Mouse (Mus musculus): ENCODE results near the gene Purb.
"Not testable (repeated sequence)": the region's sequence is repeated elsewhere in the genome, so short reads cannot be mapped to it uniquely, and the experiment has no call there.

The Purb gene

DNA sequence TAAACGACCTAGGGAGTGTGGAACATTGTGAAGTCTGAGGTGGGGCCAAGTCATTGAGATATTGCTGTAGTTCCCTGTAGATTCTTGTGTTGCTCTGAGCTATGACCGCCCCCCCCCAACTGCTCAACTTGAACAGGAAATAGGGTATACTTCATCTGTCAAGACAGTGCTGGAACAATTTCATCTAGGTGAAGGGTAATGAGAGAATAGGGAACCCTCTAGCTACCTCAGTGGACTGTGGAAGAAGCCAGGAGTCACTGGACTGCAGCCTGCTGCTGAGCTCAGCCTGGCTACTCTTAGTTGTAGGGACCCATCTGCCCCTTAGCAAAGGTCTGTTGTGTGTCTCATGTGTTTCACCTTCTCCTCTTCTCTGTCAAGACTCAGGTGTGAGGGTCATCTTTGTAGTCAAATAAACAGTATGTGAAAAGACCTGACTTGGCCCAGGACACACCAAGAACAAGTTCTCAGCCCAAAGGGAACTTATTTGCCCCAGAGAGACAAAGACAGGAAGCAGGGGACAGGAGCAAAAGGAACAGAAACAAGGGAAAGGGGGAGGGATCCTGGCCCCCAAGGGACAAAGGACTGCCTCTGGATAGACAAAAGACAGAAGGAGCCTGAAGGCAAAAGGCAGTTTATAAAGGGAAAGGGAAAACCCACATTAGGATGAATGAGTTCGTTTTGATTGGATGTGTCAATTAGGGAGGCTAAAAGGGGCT is 8.7 kb upstream of the Purb start:
- no peak for DNase-seq (ENCODE audit: low spot score in 2 of 2)

DNA sequence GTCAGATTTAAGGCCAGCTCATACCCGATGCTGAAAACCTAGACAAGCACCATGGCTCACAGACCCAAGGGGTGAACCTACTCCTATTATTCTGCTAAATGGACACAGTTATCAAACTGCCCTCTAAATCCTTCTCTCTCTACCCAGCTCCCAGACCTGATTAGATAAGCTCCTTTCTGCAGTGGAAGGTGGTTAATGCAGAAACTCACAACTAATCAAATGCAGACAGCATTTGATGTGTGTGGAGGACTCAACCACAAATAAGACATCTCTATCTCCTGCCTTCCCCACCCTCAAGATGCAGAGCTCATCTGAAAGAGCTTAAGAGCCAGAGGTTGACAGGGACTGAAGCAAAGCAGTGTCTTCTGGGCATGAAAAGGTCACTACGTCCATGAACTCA is 7.4 kb upstream of the Purb start:
- no peak for DNase-seq (ENCODE audit: low spot score in 2 of 2)

DNA sequence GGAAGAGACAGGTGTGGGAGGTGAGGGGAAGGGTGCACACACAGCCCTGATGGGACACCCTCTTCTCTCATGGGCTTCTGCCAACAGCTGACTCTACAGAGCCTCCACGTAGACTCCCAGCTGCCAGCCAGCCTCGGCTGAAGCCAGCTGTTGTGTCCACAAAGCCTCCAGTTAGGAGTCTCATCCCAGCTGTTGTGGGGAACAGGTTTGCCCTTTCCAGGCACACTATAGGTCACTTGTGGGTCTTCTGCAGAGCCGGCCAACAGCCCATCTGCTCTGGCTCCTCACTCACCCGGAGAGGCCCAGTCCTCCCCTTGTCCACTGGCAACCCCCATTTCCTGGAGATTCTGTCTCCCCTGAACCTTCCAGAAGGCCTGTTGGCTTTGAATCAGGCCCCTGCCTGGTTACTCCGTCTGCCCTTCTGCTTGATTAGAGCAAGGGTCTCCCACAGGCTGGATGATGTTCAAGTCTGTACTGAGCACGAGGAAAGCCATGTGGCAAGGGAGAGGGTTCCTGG is 6.0 kb upstream of the Purb start:
- no peak for DNase-seq (ENCODE audit: low spot score in 2 of 2)

DNA sequence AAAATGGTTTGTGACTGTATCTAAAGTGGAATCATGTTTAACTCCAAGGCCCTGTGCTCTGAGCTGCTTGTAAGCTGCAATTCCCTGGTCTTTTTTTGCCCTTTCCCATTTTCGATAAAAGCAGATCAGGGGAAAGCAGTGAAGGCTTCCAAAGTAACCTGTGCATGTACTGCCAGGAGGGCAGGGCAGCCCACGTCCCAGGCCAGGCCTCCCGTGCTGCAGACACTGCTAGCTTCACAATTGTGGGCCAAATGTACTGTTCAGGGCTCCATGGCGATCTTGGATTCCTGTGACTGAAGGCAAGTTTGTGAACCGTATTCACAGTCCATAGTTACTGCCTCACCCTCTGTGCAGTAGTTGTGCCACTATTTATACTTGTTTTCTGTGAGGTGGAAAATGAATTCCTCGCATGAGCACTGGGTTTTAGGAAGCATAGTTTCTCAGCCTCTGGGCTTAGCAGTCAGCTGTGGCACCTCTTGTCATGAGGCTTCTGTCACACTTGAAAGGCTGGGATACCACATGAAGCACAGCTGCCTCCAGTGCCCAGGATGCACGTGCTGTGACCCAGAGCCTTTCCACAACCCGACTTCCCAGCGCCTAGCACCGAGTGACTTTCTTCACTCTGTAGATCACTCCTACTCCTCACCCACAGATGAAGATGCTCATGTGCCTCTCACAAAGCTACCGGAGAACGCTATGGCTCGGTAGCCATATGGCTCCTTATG is 5.1 kb upstream of the Purb start:
- no peak for DNase-seq (ENCODE audit: low spot score in 2 of 2)

DNA sequence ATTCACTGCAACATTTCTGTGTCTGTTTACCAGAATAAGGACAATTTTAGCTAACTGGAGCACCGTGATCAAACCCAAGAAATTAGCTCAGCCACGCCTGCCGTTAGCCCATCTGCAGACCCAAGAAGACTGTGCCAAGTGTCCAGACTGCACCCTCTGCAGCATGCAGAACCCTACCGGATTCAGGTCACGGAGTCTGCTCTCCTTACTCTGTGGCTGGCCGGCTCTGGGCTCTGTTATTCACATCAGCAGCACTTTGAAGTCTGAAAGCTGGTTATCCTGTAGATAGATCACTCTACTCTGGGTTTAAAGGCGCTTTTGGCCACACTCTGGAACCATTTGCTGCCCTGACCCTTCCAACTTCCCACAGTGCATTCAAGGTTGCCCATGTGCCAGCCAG is 4.5 kb upstream of the Purb start:
- no peak for DNase-seq (ENCODE audit: low spot score in 2 of 2)

DNA sequence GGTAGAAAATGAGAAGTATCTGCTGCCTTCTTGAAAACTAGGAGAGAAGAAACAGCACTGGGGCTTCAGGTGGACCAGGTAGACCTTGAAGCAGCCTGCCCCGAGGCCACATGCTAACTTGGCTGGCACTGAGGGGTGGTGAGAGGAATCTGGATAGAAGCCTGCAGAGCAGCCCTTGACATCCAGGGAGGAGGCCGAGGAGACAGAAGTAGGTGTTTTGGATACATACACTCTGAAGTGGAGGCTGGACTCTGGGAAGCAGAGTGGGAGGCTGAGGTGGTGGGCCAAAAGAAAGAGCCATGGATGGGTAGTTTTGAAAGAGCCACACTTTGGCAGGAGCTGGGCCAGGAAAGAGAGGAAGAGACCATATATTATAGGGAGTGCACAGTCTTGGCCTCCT is 3.5 kb upstream of the Purb start:
- no peak for DNase-seq (ENCODE audit: low spot score in 2 of 2)

DNA sequence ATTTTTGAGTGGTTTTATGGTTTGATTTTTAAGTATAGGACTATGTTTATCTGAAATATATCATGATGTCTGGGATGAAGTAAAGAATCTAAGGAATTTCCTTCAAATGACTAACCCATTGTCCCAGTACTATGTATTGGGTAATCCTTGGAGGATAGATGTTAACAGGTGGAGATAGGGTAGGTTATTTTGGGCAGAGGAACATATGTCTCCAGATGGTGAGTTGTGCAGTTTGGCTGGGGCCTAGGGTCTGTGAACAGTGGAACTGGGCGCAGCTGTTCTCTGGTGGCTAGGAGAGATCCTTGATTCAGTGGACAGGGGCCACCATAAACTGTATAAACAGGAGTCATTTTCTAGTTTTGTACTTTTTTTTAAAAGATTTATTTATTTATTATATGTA is 1.6 kb upstream of the Purb start:
- DNase-seq (ENCODE audit: low spot score in 2 of 2), result no peak

DNA sequence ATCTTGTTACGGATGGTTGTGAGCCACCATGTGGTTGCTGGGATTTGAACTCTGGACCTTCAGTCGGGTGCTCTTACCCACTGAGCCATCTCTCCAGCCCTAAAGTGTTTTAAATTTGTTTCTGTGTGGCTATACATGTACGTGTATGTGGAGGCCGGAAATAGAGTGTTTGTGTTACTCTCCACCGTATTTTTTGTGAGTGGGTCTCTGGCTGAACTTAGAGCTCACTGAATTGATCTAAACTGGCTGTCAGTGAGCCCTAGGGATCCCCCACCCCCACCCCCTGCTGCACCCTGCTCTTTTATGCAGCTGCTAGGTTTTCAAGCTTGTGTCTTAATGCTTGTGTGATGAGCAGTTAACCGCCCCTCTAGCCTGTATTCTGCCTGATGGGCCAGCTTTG is 1.2 kb upstream of the Purb start:
- no peak for DNase-seq (ENCODE audit: low spot score in 2 of 2)

DNA sequence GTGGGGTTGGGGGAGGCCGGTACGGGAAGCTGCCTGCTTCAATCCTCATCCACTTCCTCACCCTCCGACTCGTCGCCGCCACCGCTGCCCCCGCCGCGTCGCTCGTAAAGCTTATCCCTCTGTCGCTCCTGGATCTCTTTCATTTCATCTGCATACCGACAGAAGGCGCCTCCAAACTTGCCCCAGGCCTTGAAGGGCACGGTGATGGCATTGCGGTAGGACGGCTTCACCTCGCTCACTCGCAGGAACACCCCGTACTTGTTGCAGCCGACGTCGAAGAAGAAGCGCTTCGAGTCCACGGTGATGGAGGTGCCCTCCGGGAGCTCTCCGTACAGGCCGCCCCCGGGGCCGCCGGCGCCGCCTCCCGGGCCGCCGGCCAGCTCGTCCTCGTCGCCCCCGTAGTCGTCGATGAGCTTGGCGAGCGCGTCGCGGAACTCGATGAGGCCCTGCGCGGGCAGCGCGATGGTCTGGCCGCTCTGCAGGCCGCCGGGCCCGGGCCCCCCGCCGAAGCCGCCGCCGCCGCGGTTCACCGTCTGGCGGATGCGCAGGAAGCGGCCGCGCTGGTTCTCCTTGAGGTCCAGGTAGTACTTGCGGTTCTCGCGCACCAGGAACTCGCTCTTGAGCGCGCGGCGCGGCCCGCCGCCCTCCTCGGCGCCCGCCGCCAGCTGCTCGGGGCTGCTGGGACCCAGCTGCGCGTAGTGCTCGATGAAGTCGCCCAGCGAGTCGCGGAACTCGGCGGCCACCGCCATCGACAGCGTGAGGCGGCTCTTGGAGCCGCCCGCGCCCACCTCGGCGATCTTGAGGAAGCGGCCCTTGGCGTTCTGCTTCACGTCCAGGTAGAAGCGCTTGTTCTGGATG is 614 bp downstream of the Purb start:
- peak; percentile 20 to 63 for DNase-seq (ENCODE audit: low spot score in 2 of 2)

DNA sequence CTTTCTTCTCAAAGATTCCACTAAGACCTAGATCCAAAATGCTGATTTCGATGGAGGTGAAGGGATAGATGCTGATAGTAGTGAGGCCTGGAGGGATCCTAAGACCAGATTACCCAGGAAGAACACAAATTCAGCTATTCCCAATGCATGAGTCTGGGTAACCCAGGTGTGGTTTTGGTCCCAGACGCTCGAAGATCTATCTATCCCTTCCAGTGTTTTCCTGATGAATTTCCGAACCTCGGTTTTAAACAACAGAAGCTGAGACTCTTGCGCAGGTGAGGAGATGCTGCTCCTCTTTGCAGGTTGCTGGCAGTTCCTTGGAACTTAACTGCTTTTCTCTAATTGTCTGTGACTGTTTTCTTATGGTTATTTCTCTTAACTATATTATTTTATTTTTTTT is 1.3 kb downstream of the Purb start:
- no peak for DNase-seq (ENCODE audit: low spot score in 2 of 2)

DNA sequence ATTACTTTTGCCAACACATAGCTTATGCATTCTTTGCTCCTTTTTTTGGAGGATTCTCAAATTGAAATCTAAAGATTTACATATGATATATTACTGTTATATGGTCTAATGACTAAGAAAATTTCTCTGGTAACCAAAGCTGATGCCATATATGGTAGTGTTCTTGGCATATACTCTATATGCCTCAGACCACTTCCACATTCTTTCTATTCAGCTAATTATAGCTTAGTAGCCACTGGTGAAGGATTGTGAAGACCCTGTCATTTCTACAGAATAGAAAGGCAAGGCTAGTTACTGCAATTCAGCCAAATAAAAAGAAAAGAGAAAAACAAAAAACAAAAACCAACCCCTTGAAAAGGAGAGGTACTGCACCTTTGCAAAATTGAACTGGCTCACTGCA is 3.6 kb downstream of the Purb start:
- DNase-seq (ENCODE audit: low spot score in 2 of 2), result no peak

DNA sequence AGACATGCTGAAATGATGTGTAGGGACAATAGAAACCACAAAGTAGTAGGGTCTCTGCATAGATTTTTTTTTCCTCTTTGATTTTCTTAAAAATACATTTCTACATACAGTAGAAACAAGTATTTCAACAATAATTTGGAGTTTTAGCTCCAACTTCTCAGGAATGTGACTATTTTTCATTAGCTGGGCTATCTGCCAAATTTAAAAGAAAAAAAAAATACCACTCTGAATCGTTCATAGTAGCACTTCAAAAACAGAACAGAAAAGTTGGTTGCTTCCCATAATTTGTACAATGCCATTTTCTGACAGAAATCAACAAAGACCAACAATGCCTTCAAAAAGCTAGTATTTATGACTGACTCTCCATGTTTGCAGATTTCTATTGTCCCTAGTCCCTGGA is 4.2 kb downstream of the Purb start:
- DNase-seq (ENCODE audit: low spot score in 2 of 2), result no peak

DNA sequence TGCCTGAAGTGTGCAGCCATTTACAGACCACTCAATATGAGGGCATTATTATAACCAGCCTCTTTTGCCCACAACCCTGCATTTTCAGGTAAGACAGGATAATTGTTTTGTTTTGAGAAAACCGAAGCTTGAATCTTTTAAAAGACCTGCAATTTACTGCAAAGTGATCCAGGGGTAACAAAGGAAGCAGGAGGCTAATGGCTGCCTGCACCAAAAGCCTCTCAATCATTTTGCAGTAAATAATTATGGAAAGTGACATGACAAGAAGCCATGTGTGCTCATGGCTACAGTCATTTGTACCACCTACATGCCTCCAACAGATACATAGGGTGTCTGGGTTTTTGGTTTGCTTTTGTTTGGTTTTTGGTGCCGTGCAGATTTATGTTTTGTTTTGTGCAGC is 4.7 kb downstream of the Purb start:
- DNase-seq (ENCODE audit: low spot score in 2 of 2), result no peak

DNA sequence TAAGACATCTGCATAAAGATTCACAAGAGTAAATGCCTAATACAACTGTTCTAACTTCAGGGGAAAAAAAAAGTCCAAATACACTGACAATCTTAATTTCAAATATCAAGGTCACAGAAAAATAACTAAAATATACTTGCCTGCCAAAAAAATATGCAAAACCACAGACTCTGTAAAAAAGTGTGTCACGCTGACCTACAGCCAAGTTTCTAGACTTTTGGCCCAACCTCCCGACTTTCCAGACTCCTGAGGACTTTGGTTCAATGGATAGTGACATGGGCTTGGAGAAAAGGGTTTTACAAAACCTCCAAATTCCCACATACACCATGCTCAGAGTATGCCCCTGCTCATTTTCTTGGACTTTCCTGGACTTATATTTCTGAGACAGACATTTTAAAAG is 7.2 kb downstream of the Purb start:
- no peak for DNase-seq (ENCODE audit: low spot score in 2 of 2)

DNA sequence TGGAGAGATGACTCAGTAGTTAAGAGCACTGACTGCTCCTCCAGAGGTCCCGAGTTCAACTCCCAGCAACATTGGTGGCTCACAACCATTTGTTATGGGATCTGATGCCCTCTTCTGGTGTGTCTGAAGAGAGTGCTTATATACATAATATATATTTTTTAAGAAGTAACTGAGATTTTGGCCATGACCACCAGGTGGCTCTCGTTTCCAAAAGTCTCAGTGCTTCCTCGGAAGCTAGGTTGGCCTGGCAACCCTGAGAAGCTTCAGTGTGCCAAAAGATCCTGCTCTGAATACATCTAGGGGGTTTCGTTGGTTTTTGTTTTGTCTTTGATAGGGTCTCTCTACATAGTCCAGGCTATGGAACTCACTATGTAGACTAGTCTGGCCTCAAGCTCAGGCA is 10.6 kb downstream of the Purb start:
- DNase-seq (ENCODE audit: low spot score in 2 of 2), result no peak

DNA sequence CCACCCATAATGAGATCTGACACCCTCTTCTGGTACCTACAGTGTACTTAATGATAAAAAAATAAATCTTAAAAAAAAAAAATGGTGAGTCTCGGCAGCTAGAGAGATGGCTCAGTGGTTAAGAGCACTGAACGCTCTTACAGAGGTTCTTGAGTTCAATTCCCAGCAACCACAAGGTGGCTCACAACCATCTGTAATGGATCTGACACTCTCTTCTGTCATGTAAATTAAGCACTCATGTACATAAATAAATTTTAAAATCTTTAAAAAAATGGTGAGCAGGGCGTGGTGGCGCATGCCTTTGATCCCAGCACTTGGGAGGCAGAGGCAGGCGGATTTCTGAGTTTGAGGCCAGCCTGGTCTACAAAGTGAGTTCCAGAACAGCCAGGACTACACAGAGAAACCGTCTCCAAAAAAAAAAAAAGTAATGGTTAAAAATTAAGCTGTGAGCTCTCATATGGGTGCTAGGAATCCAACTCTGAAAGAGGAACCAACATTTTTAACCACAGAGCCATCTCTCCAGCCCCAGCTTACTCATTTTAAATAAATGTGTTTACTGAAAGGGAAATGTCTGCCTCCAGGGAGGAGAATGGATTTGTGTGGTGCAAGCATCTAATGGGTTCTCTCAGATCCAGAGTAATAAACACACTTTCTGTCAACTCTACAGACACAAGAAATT is 12.4 kb downstream of the Purb start:
- DNase-seq (ENCODE audit: low spot score in 2 of 2), result no peak

DNA sequence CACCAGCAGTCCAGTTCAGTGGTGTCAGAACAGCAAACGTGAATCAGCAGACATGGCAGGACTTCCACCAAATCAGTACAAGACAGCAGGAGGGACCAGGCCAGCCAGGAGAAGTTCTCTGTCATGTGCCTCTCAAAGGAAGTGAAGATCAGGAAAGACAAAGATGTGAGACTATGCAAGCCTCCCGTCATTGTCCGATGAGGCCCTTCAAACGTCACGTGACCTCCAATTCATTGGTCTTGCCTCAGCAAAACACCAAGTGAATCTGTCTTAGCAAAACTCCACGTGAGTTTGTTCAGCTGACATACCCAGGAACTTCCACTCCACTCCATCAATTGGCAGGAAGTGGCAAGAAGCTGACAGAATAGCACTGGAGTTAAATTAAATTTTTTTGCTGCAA is 19.6 kb downstream of the Purb start:
- no peak for DNase-seq (ENCODE audit: low spot score in 2 of 2)

DNA sequence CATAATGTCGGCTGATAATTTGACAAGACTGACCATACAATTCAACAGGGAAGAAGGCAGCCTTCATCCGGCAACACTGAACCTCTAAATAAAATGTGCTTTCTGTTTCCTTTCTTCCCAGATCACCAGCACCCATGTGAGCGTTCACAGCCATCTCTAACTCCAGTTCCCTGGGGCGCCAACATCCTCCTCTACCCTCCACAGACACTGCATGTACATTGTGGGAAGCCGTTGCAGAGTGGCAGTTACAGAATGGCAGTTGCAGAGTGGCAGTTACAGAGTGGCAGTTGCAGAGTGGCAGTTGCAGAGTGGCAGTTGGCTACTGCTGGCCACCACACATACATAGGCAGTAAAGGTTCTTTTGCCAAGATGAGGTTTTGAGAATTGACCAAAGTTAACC is 27.6 kb downstream of the Purb start:
- not testable (repeated sequence) for DNase-seq (ENCODE audit: low spot score in 2 of 2)

DNA sequence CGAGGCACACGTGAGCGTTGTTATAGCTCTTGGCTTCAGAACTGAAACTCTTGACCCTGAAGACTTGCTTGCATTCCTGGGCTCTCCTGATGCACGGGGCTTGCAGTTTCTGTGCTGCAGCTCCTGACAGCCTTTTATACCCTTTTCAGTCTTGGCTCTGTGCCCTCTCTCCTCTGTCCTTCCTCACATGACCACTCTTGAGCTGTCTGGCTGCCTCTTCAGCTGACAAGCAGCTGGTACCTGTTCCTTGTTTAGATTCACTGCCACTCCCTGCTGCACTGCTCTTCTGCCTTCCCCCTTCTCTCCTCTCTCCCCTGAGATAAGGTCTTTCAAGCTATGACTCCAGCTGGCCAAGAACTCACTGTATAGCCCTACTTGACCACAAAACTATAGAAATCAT is 28.2 kb downstream of the Purb start:
- no peak for DNase-seq (ENCODE audit: low spot score in 2 of 2)

DNA sequence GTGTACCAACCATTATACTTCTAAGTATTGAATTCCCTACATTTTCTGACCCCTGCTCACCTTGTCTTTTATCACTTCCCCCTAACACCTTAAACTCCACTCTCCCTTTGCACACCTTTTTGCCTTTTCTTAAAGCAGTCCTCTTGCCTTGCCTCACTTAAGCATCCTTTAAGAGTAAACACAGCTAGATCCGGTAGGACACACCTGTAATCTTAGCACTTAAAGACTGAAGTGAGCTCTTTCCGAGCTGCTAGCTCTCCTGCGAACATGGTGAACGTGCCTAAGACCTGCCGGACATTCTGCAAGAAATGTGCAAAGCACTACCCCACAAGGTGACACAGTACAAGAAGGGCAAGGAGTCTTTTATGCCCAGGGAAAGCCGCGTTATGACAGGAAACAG is 29.8 kb downstream of the Purb start:
- DNase-seq (ENCODE audit: low spot score in 2 of 2), result no peak

DNA sequence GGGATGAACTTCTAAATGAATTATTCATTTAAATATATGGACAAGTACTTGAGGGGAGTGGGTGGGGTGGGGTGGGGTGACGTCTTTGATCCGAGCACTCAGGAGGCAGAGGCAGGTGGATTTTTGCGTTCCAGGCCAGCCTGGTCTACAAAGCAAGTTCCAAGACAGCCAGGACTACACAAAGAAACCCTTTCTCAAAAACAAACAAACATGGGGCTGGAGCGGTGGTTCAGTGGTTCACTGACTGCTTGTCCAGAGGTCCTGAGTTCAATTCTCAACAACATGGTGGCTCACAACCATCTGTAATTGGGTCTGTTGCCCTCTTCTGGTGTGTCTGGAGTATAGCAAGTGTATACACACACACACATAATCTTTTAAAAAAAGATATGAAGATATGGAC is 30.3 kb downstream of the Purb start:
- no peak for DNase-seq (ENCODE audit: low spot score in 2 of 2)

Measured in urinary bladder, adult 18-20 months (tissue).